Mouse (Mus musculus): ENCODE data around the gene Tnc. TPM values are rescaled to one million over a fixed set of nuclear protein-coding genes. Genes with fewer than 3 reads are reported as not detected.

Gene Tnc
- polyA plus RNA-seq, 1 experiment: 29.8 TPM

DNA sequence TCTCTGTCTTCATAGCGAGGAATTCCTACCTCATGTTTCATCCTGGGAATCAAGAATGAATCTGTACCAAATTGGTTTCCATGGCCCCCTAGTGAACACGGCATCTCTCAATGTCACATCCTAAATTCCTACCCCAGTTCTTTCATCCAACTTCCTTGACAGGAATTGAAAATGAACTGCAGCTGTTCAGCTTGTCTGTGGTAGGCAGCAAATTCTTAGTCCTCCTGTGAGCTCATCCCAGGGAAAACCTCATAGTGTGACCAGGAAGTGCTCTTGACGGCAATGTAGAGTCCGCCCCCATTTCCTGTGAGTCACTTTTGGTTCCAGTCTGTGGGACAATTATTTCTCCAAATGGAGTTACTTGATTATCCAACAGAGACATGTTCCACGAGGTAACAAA, 37.0 kb upstream of the Tnc start:
- 62% methylated on average over 5 of the region's 5 CpGs for WGBS
- Histone ChIP-seq H3K4me1 (replicated peaks; ENCODE audit: control insufficient read depth, insufficient read depth, low read length) (no peaks in the 10 kb centered on the region), H3K4me3 (ENCODE audit: control insufficient read depth, insufficient read depth, low read length) (no peak overlapping the region), H3K27me3 (ENCODE audit: control insufficient read depth, insufficient read depth, low read length) (no peaks in the 10 kb centered on the region), H3K27ac (ENCODE audit: control insufficient read depth, insufficient read depth, low read length) (no peak overlapping the region), H3K36me3 (ENCODE audit: control insufficient read depth, insufficient read depth, low read length) (no peaks in the 10 kb centered on the region)
- DNase-seq: no peak
- TF ChIP-seq POLR2A (IDR thresholded peaks at IDR 0.05; ENCODE audit: control insufficient read depth, extremely low read depth, insufficient read depth, low read length, poor library complexity): no peak
- no peak for TF ChIP-seq CTCF (IDR thresholded peaks at IDR 0.05; ENCODE audit: borderline replicate concordance, control insufficient read depth, extremely low read depth, insufficient read depth, low read length, poor library complexity)

DNA sequence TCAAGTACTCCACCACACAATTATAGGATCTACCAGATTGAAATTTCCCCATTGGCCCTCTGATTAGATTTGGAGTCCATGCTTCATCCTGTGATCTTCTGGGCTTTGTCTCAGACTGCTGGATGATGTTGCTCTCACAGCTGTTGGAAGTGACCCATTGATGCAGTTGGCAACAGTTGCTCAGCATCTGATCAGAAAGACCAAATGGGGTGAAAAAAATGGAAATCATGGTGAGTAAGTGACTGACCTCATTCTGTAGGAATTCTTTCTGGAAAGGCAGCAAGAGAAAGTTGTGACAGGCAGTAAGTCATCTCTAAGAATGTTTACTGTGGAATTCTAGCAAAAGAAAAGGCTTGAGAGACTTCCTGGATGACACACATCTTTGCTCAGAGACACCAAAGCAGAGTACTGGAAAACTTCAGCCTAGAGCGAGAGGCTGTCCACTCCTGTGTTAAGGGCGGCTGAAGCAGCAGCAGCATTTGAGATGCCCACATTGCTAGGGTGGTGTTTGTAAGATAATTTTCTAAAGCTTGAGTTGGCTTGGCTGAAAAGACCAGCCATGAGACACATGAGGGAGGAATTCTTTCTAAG, 31.3 kb upstream of the Tnc start:
- no peaks in the 10 kb centered on the region for H3K36me3 ChIP-seq (ENCODE audit: control insufficient read depth, insufficient read depth, low read length)
- no peaks in the 10 kb centered on the region for H3K27me3 ChIP-seq (ENCODE audit: control insufficient read depth, insufficient read depth, low read length)
- no peaks in the 10 kb centered on the region for H3K4me1 ChIP-seq (replicated peaks; ENCODE audit: control insufficient read depth, insufficient read depth, low read length)
- 88% methylated on average over 2 of the region's 2 CpGs for WGBS
- no peak for TF ChIP-seq CTCF (IDR thresholded peaks at IDR 0.05; ENCODE audit: borderline replicate concordance, control insufficient read depth, extremely low read depth, insufficient read depth, low read length, poor library complexity)
- TF ChIP-seq POLR2A (IDR thresholded peaks at IDR 0.05; ENCODE audit: control insufficient read depth, extremely low read depth, insufficient read depth, low read length, poor library complexity): no peak
- no peak for DNase-seq
- H3K27ac ChIP-seq (ENCODE audit: control insufficient read depth, insufficient read depth, low read length): no peak overlapping the region
- no peak overlapping the region for H3K4me3 ChIP-seq (ENCODE audit: control insufficient read depth, insufficient read depth, low read length)

- TF ChIP-seq CTCF (IDR thresholded peaks at IDR 0.05; ENCODE audit: borderline replicate concordance, control insufficient read depth, extremely low read depth, insufficient read depth, low read length, poor library complexity) (no peak), POLR2A (IDR thresholded peaks at IDR 0.05; ENCODE audit: control insufficient read depth, extremely low read depth, insufficient read depth, low read length, poor library complexity) (no peak)
- no peaks in the 10 kb centered on the region for H3K36me3 ChIP-seq (ENCODE audit: control insufficient read depth, insufficient read depth, low read length)
- 76% methylated on average over 6 of the region's 6 CpGs for WGBS
- no peak overlapping the region for H3K4me3 ChIP-seq (ENCODE audit: control insufficient read depth, insufficient read depth, low read length)
- no peaks in the 10 kb centered on the region for H3K27me3 ChIP-seq (ENCODE audit: control insufficient read depth, insufficient read depth, low read length)
- DNase-seq: no peak
- H3K27ac ChIP-seq (ENCODE audit: control insufficient read depth, insufficient read depth, low read length): no peak overlapping the region
- no peaks in the 10 kb centered on the region for H3K4me1 ChIP-seq (replicated peaks; ENCODE audit: control insufficient read depth, insufficient read depth, low read length)
Observed at GRCm38 (mm10) chr4:64076349-64077025, 29.7 kb upstream of the Tnc start.

DNA sequence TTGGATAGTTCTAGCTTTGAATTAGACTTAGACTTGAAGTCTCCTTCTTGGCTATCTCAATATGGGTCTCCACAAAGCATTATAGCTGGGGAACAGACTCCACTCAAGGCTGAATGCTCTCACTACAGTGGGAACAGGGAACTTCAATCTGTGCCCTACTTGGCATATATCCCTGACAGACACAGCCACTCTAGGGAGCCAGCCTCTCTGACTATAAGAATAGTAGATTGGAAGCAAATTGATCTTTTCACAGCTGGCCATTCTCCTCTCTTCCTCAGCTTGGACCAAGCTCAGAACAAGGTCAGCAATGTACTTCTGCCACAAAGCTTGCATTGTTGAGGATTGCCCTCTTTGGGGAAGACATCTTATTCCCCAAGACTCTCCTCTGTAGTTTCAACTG, 27.9 kb upstream of the Tnc start:
- TF ChIP-seq POLR2A (IDR thresholded peaks at IDR 0.05; ENCODE audit: control insufficient read depth, extremely low read depth, insufficient read depth, low read length, poor library complexity) (no peak), CTCF (IDR thresholded peaks at IDR 0.05; ENCODE audit: borderline replicate concordance, control insufficient read depth, extremely low read depth, insufficient read depth, low read length, poor library complexity) (no peak)
- Histone ChIP-seq H3K27me3 (ENCODE audit: control insufficient read depth, insufficient read depth, low read length) (no peaks in the 10 kb centered on the region), H3K4me3 (ENCODE audit: control insufficient read depth, insufficient read depth, low read length) (no peak overlapping the region), H3K4me1 (replicated peaks; ENCODE audit: control insufficient read depth, insufficient read depth, low read length) (no peaks in the 10 kb centered on the region), H3K27ac (ENCODE audit: control insufficient read depth, insufficient read depth, low read length) (no peak overlapping the region), H3K36me3 (ENCODE audit: control insufficient read depth, insufficient read depth, low read length) (no peaks in the 10 kb centered on the region)
- DNase-seq: no peak

DNA sequence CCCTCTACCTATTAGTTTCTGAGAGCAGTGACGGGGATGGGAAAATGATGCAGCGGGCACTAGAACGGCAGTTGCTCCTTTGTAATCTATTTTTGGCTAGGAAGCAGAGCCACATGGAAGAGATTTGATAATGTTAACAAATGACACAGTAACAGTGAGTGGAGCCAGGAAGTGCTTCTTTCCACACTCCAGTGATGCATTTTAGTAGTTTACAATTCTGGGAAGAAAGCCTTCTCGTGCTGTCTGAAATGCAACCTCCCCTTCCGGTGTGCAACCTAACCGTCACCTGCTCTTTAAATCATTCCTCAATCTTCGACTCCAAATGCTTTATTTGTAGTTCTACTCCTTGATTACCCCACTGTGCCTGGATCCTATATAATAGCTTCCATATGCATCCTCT, 20.6 kb upstream of the Tnc start:
- H3K4me1 ChIP-seq (replicated peaks; ENCODE audit: control insufficient read depth, insufficient read depth, low read length): no peaks in the 10 kb centered on the region
- H3K4me3 ChIP-seq (ENCODE audit: control insufficient read depth, insufficient read depth, low read length): no peak overlapping the region
- H3K27me3 ChIP-seq (ENCODE audit: control insufficient read depth, insufficient read depth, low read length): no peaks in the 10 kb centered on the region
- H3K36me3 ChIP-seq (ENCODE audit: control insufficient read depth, insufficient read depth, low read length): no peaks in the 10 kb centered on the region
- no peak for TF ChIP-seq CTCF (IDR thresholded peaks at IDR 0.05; ENCODE audit: borderline replicate concordance, control insufficient read depth, extremely low read depth, insufficient read depth, low read length, poor library complexity)
- TF ChIP-seq POLR2A (IDR thresholded peaks at IDR 0.05; ENCODE audit: control insufficient read depth, extremely low read depth, insufficient read depth, low read length, poor library complexity): no peak
- no peak for DNase-seq
- no peak overlapping the region for H3K27ac ChIP-seq (ENCODE audit: control insufficient read depth, insufficient read depth, low read length)
- WGBS: 83% methylated on average over 7 of the region's 7 CpGs

DNA sequence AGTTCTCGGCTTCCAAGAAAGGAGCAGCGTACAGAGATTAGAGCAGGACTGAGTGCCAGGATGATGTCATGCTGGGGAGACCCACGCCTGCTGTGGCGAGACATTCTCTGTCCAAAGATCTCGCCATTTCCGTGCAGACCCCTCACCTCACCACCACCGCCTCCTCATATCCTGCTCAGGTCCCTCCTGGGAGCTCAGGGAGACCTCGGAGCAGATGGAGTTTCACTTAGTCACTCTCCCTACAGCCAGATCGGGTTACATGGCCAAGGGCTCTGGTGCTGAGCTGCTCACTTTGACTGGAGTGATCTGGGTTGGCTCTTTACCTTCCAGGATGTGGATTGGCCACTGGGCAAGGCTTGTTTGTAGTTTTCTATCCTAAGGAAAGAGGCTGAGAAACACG, 18.5 kb upstream of the Tnc start:
- Histone ChIP-seq H3K4me1 (replicated peaks; ENCODE audit: control insufficient read depth, insufficient read depth, low read length) (no peaks in the 10 kb centered on the region), H3K4me3 (ENCODE audit: control insufficient read depth, insufficient read depth, low read length) (no peak overlapping the region), H3K27ac (ENCODE audit: control insufficient read depth, insufficient read depth, low read length) (no peak overlapping the region), H3K27me3 (ENCODE audit: control insufficient read depth, insufficient read depth, low read length) (no peaks in the 10 kb centered on the region), H3K36me3 (ENCODE audit: control insufficient read depth, insufficient read depth, low read length) (no peaks in the 10 kb centered on the region)
- DNase-seq: no peak
- WGBS: 33% methylated on average over 10 of the region's 10 CpGs
- TF ChIP-seq CTCF (IDR thresholded peaks at IDR 0.05; ENCODE audit: borderline replicate concordance, control insufficient read depth, extremely low read depth, insufficient read depth, low read length, poor library complexity) (no peak), POLR2A (IDR thresholded peaks at IDR 0.05; ENCODE audit: control insufficient read depth, extremely low read depth, insufficient read depth, low read length, poor library complexity) (no peak)
